Mouse (Mus musculus) gastrocnemius, adult 18-20 months (tissue): ENCODE measurements around the gene Ctcfl. TPM values are rescaled to one million over a fixed set of nuclear protein-coding genes. Genes with fewer than 3 reads are reported as not detected.

Experiments
- DNase-seq: peaks from one replicate; pipeline ENCODE4 v3.0.0; 2021; ENCODE audit warnings: low spot score
- long read RNA-seq, 2 experiments: library from polyadenylated mRNA; stranded (forward); transcript quantifications; one replicate each; pipeline ENCODE4 v2.0.0; 2021
- total RNA-seq, 2 experiments: library from RNA; stranded (reverse); gene quantifications; 2 replicates each; pipeline ENCODE4 v1.2.3; 2021

Gene Ctcfl
- under 1 TPM; 0.07 to 0.19 TPM for total RNA-seq
- long read RNA-seq, experiment 1, partial matches to known transcripts = 0 of 1 reads
- long read RNA-seq, experiment 1, other reads (novel, unspliced or antisense) = 1 of 1 reads
- long read RNA-seq, experiment 2 = 0 reads

DNA sequence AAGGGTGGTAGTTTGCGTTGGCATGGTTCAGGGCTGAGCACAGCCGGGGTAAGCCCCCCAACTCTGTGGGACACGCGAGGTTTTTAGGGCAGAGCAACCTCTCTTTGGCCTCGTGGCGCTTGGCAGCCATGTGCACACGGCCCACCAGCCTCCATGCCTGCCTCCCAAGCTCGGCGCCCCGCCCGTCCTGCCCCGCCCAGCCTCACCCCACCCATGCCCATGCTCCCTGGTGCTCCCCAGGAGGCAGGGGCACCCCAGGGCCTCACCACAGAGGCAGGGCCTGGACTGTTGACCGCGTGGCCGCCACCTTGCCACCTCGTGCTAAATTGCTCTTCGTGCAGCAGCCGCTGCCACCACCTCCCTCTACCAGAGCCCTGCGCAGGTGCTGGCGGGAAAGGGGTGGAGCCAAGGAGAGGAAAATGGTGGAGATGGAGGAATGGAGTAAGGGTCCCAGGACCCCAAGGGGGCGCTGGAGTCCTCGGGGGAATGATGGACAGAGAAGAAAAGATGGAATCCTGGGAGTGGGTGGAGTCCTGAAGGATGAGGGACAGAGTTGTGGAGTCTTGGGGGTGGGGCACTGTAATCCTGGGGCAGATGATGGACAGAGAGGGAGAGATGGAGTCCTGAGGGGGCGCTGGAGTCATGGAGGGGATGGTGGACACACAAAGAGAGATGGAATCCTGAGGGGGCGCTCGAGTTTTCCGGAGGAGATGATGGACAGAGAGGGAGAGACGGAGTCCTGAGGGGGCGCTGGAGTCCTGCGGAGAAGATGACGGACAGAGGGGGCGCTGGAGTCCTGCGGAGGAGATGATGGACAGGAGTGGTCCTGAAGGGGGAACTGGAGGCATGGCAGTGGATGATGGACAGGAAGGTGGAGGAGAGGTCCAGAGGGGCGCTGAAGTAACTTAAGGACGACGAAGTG is at the start of gene Ctcfl:
Gene Ctcfl (minus strand): TSS at position 503 of the 922 bp plus-strand sequence.
- DNase-seq = no peak

- peak; percentile 36 for DNase-seq
These were observed 49.1 kb upstream of the Ctcfl start for GRCm38 (mm10) chr2:173168411-173168851.

GRCm38 (mm10) chr2:173165357-173165756 is 46.0 kb upstream of the Ctcfl start:
- no peak for DNase-seq

- DNase-seq = no peak
These were observed 45.6 kb upstream of the Ctcfl start for GRCm38 (mm10) chr2:173164946-173165345.

GRCm38 (mm10) chr2:173164358-173164757 is 45.0 kb upstream of the Ctcfl start:
- DNase-seq = no peak

DNA sequence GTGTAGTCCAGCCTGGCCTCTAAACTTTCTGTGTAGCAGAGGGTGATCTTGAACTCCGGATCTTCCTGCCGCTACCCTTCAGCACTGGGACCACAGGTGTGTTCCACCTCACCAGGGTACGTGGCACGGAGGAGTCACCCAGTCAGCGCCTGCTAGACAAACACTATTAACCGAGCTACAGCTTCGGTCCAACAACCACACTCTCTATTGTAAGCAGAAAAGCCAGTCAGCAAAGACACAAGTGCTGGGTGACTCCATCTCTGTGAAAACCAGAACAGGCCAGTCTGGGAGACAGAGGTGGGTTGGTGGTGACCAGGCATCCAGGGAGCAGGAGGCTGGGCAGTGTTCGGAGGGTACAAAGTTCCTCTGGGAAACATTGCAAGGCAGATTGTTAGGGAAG is 44.1 kb upstream of the Ctcfl start:
- no peak for DNase-seq

DNA sequence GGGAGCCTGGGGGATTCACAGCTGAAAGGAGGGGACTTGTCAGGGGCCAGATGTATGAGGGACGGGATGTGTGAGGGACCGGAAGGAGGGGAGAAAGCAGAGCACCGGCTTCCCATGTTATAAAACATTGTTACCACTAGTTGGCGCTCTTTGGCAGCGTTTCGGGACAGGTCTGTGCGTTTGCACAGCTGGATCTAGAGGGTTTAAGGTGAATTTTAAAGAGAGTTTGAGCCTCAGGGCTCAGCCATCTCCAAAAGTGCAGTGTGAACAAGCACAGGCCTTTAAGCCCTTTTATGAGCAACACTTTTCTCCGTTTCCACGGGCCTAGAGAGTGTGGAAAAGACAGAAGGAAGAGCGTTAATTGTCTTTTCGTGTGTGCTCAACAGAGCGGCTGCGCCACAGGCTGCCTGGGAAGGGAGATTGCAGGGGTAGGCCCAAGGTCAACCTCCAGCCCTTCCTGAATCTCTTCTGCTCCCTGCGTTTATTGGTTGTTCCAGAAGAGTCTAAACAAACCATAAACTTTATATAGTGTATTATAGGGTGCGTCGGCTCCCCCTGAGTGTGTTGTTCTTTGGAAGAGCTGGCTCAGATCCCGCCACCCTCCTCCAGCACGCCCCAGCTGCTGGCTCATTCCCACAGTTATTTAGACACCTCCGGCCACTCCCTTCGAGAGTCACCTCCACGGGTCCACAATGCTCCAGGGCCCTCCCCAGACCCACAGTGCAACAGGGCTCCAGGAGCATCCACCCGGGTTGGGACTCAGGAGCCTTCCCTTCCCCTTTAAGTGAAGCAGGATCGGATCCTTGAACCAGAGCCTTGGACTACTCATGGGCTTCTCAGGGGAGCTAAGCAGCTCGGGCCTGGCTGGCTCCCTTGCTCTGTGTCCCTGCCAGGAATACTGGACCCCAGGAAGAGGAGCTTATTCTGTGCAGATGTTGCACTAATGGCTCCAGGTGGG is 40.3 kb upstream of the Ctcfl start:
- peak; percentile 68 for DNase-seq

DNA sequence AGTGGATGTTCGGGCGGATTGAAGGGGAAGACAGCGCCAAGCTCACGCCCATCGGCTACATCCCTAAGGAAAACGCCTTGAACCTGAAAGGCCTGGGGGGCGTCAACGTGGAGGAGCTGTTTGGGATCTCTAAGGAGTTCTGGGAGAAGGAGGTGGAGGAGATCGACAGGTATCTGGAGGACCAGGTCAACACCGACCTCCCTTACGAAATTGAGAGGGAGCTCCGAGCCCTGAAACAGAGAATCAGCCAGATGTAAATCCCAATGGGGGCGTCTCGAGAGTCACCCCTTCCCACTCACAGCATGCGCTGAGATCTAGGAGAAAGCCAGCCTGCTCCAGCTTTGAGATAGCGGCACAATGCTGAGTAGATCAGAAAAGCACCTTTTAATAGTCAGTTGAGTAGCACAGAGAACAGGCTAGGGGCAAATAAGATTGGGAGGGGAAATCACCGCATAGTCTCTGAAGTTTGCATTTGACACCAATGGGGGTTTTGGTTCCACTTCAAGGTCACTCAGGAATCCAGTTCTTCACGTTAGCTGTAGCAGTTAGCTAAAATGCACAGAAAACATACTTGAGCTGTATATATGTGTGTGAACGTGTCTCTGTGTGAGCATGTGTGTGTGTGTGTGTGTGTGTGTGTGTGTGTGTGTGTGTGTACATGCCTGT is 39.2 kb upstream of the Ctcfl start:
- DNase-seq = no peak

DNA sequence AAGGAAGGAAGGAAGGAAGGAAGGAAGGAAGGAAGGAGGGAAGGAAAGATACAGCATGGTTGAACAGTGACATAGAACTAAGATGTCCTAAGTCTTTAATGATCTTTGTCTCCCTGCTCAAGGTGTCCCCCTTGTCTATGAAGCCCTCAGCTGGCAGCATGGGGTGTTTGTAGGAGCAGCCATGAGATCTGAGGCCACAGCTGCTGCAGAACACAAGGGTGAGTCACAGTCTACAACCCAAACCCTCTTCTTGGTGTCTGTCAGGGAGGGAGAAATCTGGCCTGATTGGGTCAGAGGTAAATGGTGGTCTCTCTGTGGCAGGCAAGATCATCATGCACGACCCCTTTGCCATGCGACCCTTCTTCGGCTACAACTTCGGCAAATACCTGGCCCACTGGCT is 38.5 kb upstream of the Ctcfl start:
- no peak for DNase-seq

DNA sequence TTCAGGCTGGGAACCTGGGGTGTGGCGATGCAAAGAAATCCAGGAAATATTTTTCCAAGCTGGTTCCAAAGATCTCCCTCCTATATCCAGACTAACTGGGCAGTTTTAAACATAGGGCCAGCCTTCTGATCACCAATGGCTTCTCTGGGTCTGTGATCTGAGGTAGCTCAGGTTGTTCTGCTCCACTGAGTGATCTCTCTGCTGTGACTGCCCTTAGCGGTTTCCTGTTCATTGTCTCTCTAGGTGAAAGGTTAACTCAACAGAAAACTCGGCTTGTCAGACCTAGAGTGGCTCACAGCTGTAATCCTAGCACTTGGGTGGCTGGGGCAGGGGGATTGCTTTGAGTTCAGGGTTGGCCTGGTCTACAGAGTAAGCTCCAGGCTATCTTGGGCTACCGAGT is 38.1 kb upstream of the Ctcfl start:
- DNase-seq = no peak

DNA sequence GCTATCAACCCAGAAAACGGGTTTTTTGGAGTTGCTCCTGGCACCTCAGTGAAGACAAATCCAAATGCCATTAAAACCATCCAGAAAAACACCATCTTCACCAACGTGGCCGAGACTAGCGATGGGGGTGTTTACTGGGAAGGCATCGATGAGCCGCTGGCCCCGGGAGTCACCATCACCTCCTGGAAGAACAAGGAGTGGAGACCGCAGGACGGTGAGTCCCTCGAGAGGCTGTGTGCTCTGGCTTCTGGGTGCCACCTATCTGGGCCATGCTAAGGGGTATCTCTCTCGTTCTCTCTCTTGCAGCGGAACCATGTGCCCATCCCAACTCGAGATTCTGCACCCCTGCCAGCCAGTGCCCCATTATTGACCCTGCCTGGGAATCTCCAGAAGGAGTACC is 37.6 kb upstream of the Ctcfl start:
- DNase-seq = no peak

DNA sequence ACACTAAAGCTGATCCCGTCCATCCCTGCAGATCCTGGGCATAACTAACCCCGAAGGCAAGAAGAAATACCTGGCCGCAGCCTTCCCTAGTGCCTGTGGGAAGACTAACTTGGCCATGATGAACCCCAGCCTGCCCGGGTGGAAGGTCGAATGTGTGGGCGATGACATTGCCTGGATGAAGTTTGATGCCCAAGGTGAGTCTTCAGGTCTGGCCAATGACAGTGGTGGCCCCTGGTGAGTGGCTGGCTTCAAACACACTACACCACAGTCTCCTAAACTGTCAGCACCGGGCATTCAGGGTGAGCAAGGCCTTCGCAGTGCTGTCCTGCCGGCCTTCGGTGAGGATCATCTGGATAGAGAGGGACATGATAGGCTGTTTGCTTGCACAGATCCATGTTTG is 36.6 kb upstream of the Ctcfl start:
- no peak for DNase-seq

GRCm38 (mm10) chr2:173154962-173155361 is 35.6 kb upstream of the Ctcfl start:
- no peak for DNase-seq

GRCm38 (mm10) chr2:173154513-173154912 is 35.2 kb upstream of the Ctcfl start:
- no peak for DNase-seq

DNA sequence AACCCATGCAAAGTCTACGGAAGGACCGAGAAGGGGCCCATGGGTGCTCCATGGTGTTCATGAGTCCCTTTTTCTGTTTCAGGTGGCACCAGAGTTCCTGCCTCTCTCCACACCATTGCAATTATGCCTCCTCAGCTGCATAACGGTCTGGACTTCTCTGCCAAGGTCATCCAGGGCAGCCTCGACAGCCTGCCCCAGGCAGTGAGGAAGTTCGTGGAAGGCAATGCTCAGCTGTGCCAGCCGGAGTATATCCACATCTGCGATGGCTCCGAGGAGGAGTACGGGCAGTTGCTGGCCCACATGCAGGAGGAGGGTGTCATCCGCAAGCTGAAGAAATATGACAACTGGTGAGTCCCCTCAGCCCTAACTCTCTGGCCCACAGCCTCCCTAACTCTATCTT is 33.9 kb upstream of the Ctcfl start:
- DNase-seq = no peak

DNA sequence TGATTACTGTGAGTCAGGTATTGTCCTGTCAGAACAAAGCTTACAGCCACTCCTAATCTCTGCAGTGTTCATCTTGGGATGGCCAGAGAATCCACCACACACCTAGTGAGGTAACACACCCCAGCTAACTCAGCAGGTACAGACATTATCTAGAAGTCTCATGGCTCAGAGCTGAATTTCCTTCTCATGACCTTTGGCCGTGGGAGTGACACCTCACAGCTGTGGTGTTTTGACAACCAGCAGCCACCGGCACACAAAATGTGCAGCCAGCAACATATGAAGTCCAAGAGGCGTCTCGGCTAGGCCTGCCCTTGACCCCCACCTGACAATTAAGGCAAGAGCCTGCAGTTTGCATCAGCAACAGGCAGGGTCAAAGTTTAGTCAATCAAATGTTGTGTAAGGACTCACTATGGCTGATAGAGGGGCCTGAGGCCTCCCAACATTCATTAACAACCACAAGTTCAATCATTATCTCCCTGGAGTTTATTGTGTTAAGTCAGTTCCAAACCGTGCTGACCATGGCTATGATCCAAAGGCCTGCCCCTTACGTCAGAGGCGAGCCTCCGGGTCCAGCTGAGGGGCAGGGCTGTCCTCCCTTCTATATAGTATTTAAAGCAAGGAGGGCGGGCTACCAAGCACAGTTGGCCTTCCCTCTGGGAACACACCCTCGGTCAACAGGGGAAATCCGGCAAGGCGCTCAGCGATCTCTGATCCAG is 33.3 kb upstream of the Ctcfl start, which contains the start of gene Pck1:
Gene Pck1 (plus strand): TSS at position 613 of the 716 bp plus-strand sequence.
- no peak for DNase-seq

- no peak for DNase-seq
These were observed 32.5 kb upstream of the Ctcfl start for GRCm38 (mm10) chr2:173151784-173152284.

DNA sequence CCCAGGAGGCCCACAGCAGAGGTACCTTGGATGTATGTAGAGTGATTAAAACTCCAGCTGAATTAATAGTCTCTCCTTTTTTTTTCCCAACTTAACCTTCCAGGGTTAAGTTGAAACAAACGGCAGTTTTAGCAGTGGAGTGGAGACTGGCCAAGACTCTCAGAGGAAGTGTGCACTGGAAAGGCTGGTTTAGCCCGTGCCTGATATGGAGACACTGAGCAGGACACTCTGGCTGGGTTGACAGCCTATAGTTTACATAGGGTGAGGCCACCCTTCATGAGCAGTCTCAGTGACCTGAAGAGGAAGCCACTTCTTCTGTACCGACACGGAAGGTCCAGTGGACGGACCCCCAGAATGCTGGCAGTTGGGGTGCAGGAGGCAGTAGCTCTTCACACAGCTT is 32.0 kb upstream of the Ctcfl start:
- DNase-seq = no peak

DNA sequence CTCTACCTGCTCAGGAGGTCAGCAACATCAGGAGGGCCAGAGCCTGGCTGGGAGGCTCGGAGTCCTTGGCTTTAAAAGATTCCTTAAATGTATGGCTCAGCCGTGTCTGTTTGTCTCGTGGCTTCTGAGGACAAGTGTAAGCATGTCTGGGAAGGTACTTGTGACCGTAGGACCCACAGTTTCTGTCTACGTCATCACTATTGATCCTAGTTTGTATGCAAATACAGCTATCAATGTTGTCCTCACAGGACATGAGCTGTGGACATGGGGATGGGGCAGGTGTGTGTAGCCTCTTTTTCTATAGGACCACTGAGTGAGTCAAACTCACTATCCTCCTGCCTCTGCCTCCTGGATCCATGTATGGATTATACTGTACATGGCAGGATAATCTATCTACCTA is 28.7 kb upstream of the Ctcfl start:
- no peak for DNase-seq

DNA sequence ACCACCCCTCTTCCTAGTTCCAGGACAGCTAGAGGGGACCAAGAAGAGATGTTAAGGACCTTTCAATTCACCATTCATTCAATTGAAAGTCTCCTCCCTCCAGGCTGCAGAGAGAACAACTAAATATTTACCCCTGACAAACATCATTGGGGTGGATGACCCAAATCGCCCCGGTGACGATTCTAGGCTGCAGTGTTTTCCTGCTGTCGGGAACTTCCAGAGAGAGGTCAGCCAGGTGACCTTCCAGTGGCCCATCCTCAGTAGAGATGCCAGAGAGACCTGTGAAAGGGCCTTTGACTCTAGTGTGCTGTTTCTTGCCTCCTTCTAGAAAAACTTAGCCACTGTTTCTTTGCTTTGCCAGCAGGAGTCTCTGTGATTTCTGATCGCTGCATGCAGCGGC is 27.4 kb upstream of the Ctcfl start:
- DNase-seq = no peak
